Mouse (Mus musculus) embryonic facial prominence, embryonic 14.5 days (tissue): ENCODE results near the gene Fam20a. TPM values are rescaled to one million over a fixed set of nuclear protein-coding genes. Genes with fewer than 3 reads are reported as not detected.

Experiments used
- ATAC-seq: fragments of 200-750 bp; cut with Nextera tagmentation; 2 replicates; pipeline ENCODE4 v1.8.0; 2017; ENCODE audit warnings: low read depth, moderate number of reproducible peaks, moderate TSS enrichment
- DNase-seq: peaks from one replicate; pipeline ENCODE4 v3.0.0-alpha.2; 2015; ENCODE audit warnings: low spot score
- H3K27ac ChIP-seq: fragments of 300-500 bp; sonication (generic); replicated peaks from 2 replicates; pipeline ENCODE4 v1.5.1; 2014; ENCODE audit warnings: low read depth, mild to moderate bottlenecking, low read length, moderate library complexity
- H3K27me3 ChIP-seq: fragments of 300-500 bp; sonication (generic); replicated peaks from 2 replicates; pipeline ENCODE4 v1.6.1; 2014; ENCODE audit warnings: low read length; ENCODE audit not compliant: control insufficient read depth, insufficient read depth
- H3K36me3 ChIP-seq: fragments of 300-500 bp; sonication (generic); 2 replicates; pipeline ENCODE4 v1.6.1; 2014; ENCODE audit warnings: low read length, mixed read lengths; ENCODE audit not compliant: control insufficient read depth, insufficient read depth
- H3K4me1 ChIP-seq: fragments of 300-500 bp; sonication (generic); 2 replicates; pipeline ENCODE4 v1.6.1; 2014; ENCODE audit warnings: antibody characterized with exemption, low read length; ENCODE audit not compliant: control insufficient read depth, insufficient read depth
- H3K4me2 ChIP-seq: fragments of 300-500 bp; sonication (generic); 2 replicates; pipeline ENCODE4 v1.6.1; 2014; ENCODE audit warnings: low read depth, mild to moderate bottlenecking, low read length, moderate library complexity, mixed read lengths
- H3K4me3 ChIP-seq: fragments of 300-500 bp; sonication (generic); 2 replicates; pipeline ENCODE4 v1.5.1; 2014; ENCODE audit warnings: low read depth, mild to moderate bottlenecking, low read length
- H3K9ac ChIP-seq: fragments of 300-500 bp; sonication (generic); 2 replicates; pipeline ENCODE4 v1.6.1; 2014; ENCODE audit warnings: low read depth, mild to moderate bottlenecking, low read length, moderate library complexity, mixed read lengths
- H3K9me3 ChIP-seq: fragments of 300-500 bp; sonication (generic); 2 replicates; pipeline ENCODE4 v1.6.1; 2016; ENCODE audit warnings: low read length; ENCODE audit not compliant: control insufficient read depth
- WGBS: fragments of 180-500 bp; shearing (Covaris S2); extraction: QIAGEN DNeasy Blood & Tissue Kit; methylation state at CpG from one replicate; pipeline ENCODE4 v1.1.7; 2014; 5-methylcytosine and 5-hydroxymethylcytosine counted together
- polyA plus RNA-seq: library from polyadenylated mRNA; unstranded; fragments of >200 nt; fragmentation: Nextera tagmentation; extraction: Ambion mirVana; gene quantifications from 2 replicates; pipeline ENCODE4 v1.2.1, GENCODE M21; 2014

Gene Fam20a
- polyA plus RNA-seq = 6.2 and 7.3 TPM in 2 replicates

DNA sequence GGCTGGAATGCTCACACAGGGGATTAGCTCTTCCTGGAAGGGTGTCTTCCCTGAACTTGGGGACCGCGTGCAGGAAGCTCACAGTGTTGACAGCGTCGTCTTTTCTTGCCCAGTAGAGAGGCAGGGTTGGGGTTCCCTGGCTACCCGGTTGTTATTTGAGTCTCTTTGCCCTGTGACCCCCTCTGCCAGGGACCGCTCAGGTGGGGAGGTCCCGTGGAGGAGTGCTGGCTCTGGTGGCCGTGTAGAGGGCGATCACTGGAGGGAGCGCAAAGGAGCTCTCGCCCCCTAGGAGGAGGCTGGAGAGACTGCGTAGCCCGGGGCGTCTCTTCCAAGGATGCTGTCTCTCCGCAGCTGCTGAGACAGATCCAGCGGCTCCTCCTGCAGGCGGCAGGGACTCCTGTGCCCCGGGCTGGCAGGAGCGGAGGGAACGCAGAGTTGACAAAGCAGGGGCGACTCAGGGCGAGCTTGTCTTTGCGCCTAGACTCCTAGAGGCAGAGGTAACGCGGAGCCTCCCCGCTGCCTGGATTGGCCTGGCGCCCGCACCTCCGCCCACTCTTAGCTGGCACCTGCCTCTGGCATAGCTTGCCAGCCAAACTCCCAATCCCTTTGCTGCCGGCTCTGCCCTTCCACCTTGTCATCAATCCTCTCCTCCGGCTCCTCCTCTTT, at the start of gene Fam20a:
Gene Fam20a, minus strand, starts transcription at position 499 of the 666 bp plus-strand sequence.
- no peak within 1 kb of the TSS; the same call in 1 of the 2 replicates for H3K27ac ChIP-seq
- peak within 1 kb of the TSS; percentile 98 for H3K4me2 ChIP-seq
- DNase-seq = peak; percentile 70
- WGBS = 1% methylated on average over 19 of the region's 31 CpGs
- H3K4me3 ChIP-seq = peak within 1 kb of the TSS; percentile 55
- peak within 1 kb of the TSS; percentile 65 for H3K9ac ChIP-seq
- peaks cover 17% of the 10 kb centered on the region; the same call in 1 of the 2 replicates for H3K4me1 ChIP-seq
- peaks cover 18% of the 10 kb centered on the region for H3K27me3 ChIP-seq
- no peaks in the 10 kb centered on the region for H3K36me3 ChIP-seq
- peak; percentile 73; the same call in 1 of the 2 replicates for ATAC-seq
- no peaks in the 10 kb centered on the region for H3K9me3 ChIP-seq

DNA sequence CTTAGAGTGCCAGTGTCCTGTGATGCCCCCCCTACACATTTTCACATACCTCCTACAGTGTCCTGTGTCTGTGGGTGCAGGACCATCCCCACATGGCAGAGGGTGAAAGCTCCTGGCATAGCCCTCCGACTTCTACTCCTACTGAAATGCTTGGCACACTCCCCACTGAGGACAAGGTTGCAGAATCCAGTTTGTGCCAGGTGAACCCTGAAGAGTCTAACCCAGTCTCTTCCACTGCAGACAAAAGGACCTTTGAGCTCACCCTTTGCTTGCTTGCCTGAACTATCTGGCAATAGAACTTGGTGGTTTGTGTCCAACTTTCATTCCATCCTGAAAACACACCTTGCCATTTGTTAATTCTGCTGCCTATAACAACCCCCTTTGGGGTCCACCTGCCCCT, 49.3 kb upstream of the Fam20a start:
- DNase-seq (no peak), ATAC-seq (no peak)
- 88% methylated on average over 1 of the region's 1 CpGs for WGBS
- Histone ChIP-seq H3K9ac (no peak overlapping the region), H3K9me3 (0 out of 2 replicates have a peak, but pooled peaks cover 7% of the 10 kb centered on the region), H3K27ac (no peak overlapping the region), H3K27me3 (no peaks in the 10 kb centered on the region), H3K4me1 (no peaks in the 10 kb centered on the region), H3K4me3 (no peak overlapping the region), H3K36me3 (no peaks in the 10 kb centered on the region), H3K4me2 (no peak overlapping the region)

DNA sequence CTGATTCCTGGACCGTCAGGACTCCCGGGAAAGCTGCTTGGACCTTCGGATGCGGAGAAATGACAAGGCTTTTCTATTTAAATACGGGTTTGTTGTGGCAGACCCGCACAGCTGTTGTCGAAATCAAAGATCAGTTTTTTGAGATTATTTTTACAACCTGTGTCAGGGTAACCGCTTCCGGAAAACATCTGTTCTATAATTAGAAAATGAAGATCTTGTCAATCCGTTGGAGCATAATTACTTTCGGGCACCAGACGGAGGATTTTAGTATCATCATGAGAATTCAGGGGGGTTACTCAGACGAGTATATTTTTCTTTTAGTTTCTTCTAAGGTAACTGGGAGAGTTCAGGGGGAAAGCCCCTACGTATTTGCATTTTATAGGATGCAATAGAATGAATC, 48.1 kb upstream of the Fam20a start:
- Histone ChIP-seq H3K9me3 (0 out of 2 replicates have a peak, but pooled peaks cover 7% of the 10 kb centered on the region), H3K36me3 (no peaks in the 10 kb centered on the region), H3K4me2 (no peak overlapping the region), H3K27me3 (no peaks in the 10 kb centered on the region), H3K9ac (no peak overlapping the region), H3K4me3 (no peak overlapping the region), H3K4me1 (no peaks in the 10 kb centered on the region), H3K27ac (no peak overlapping the region)
- WGBS = 48% methylated on average over 14 of the region's 14 CpGs
- ATAC-seq (no peak), DNase-seq (no peak)

DNA sequence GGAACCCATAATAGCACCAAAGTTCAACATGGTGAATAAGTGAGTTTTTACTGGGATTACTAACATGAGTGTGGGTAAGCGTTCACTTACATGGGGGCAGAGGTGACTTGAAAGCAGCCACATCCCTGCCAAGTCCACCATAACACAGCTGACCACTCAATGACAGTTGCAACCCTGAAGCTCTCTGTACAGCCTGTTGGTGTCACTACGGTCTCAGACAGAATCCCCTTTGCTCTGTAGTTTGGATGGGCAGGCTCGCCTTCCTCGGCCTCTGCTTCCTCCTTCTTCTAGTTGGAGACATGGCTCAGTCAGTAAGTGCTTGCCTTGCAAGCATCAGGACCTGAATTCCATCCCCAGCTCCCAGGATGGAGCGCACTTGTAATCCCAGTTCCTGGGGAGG, 47.0 kb upstream of the Fam20a start:
- no peak overlapping the region for H3K27ac ChIP-seq
- no peaks in the 10 kb centered on the region for H3K27me3 ChIP-seq
- H3K9me3 ChIP-seq = no peaks in the 10 kb centered on the region
- no peaks in the 10 kb centered on the region for H3K4me1 ChIP-seq
- no peaks in the 10 kb centered on the region for H3K36me3 ChIP-seq
- ATAC-seq (no peak), DNase-seq (no peak)
- H3K9ac ChIP-seq = no peak overlapping the region
- 86% methylated on average over 5 of the region's 5 CpGs for WGBS
- H3K4me3 ChIP-seq = no peak overlapping the region
- no peak overlapping the region for H3K4me2 ChIP-seq

DNA sequence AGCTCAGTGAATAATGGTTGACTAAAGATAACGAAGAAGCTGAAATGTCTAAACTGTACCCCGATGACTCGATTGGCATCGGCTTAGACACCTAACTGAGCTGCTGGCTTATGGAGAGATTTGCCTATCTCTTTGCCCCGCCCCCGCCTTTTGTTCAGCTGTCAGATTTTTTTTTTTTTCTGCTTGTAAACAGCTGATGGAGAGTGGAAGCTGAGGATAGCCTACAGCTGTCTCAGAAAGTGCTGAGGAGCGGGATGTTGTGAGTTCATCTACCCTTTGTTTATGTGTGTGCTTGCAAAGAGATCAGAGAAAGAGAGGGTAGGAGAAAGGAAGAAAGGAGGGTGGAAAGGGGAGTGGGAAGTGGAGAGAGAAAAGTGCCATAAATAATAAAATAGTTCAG, 38.0 kb upstream of the Fam20a start:
- DNase-seq = no peak
- Histone ChIP-seq H3K27me3 (no peaks in the 10 kb centered on the region), H3K4me3 (no peak overlapping the region), H3K4me2 (no peak overlapping the region), H3K4me1 (no peaks in the 10 kb centered on the region), H3K27ac (no peak overlapping the region), H3K36me3 (no peaks in the 10 kb centered on the region), H3K9ac (no peak overlapping the region), H3K9me3 (no peaks in the 10 kb centered on the region)
- ATAC-seq = no peak
- WGBS = 87% methylated on average over 7 of the region's 7 CpGs

DNA sequence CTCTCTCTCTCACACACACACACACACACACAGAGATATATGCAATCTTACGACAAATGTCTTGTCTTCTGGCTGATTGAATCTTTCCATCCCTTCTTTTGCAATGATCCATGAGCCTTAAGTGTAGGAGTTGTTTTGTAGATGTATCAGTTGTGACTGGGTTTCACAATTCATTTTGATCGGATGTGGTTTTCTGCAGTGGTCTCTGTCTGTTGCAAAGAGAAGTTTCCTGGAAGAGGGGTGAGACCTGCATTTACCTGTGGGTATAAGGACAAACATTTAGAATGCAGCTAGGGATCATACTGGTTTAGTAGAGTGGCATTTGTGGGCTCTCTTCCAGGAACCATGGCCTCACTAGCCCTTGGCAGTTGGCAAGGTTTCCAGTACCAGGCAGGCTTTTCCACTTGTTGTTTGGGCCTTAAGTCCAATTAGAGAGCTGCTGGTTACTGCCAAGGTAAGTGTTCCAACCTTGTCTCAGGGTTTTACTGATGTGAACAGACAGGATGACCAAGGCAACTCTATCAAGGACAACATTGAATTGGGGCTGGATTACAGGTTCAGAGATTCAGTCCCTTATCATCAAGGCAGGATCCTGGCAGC, 36.6 kb upstream of the Fam20a start:
- no peak overlapping the region for H3K4me3 ChIP-seq
- H3K9me3 ChIP-seq = no peaks in the 10 kb centered on the region
- WGBS = 84% methylated on average over 2 of the region's 2 CpGs
- DNase-seq (no peak), ATAC-seq (no peak)
- H3K4me2 ChIP-seq = no peak overlapping the region
- no peaks in the 10 kb centered on the region for H3K27me3 ChIP-seq
- H3K4me1 ChIP-seq = no peaks in the 10 kb centered on the region
- no peaks in the 10 kb centered on the region for H3K36me3 ChIP-seq
- H3K9ac ChIP-seq = no peak overlapping the region
- no peak overlapping the region for H3K27ac ChIP-seq

DNA sequence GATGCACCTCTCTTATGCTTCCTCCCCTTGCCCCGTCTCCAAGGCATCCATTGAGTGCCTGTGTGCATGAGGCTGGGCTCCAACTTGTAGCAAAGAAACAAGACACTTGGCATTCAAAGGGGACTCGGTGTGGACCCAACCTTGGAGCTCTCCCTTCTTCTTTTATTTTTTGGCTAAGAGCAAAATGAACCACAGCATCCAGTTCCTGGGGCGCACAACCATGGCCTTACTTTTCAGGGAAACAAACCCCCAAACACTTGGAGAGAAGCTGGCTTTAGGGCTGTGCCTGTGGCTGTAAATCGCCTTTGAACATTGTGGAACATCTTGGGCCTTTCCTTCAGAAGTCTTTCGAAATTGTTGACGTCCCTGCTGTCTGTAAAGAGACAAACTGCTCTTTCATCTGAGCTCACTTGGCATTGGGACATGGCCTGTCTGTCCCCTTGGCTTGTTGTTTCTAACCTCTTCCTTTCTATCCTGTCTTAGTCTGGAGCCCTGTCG, 32.1 kb upstream of the Fam20a start:
- Histone ChIP-seq H3K4me3 (no peak overlapping the region), H3K27ac (no peak overlapping the region), H3K9me3 (no peaks in the 10 kb centered on the region), H3K27me3 (no peaks in the 10 kb centered on the region), H3K4me1 (no peaks in the 10 kb centered on the region), H3K4me2 (no peak overlapping the region), H3K36me3 (no peaks in the 10 kb centered on the region), H3K9ac (no peak overlapping the region)
- no peak for ATAC-seq
- no peak for DNase-seq
- 81% methylated on average over 7 of the region's 7 CpGs for WGBS

DNA sequence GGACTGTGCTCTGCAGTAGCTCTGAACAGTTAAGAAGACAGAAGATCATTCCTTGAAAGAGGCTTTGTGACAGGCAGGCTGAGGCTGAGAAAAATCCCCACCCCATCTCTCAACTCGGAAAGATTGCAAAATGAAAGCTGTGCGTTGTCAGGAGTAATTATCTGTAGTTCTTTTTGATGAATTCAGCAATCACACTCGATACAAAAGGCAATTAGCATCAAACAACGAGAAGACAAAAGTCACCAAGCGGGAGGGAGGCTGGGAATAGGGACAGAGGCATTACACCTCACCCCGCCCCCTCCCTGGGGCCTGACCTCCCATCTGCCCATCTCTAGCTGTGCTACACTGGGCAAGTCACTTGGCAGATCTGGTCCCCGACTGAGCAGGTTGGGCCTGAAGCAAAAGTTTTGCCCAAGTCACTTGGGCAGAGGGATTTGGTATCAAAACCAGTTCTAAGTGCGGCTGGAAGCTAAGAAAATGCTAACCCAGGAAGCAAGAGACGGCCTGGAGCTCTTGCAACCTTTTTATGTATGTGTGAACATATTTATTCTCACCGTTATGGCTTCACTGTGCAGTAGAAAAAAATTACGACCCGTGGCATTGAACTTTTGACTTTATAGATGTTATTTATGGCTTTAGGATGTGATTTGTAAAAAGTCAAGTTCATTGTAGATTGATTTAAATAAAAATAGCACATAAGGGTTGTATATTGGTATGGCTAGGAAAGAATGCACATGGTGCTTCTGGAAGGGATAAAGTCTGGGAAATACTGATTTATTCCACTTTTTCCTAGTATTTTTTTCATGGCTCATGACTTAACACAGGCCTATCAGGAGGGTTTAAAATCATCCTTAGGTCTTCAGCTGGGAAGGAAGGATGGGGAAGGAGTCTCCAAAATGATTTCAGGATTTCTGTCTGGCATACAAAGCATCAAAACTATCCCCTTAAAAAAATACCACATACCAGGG, 29.8 kb upstream of the Fam20a start:
- DNase-seq (no peak), ATAC-seq (no peak)
- H3K36me3 ChIP-seq = no peaks in the 10 kb centered on the region
- no peaks in the 10 kb centered on the region for H3K27me3 ChIP-seq
- H3K27ac ChIP-seq = no peak overlapping the region
- no peaks in the 10 kb centered on the region for H3K9me3 ChIP-seq
- no peak overlapping the region for H3K9ac ChIP-seq
- no peak overlapping the region for H3K4me2 ChIP-seq
- no peak overlapping the region for H3K4me3 ChIP-seq
- no peaks in the 10 kb centered on the region for H3K4me1 ChIP-seq
- 53% methylated on average over 12 of the region's 12 CpGs for WGBS
